Mouse (Mus musculus) megakaryocyte-erythroid progenitor cell, adult 5-6 weeks (primary cell): ENCODE measurements around the gene Xylt1. TPM values are rescaled to one million over a fixed set of nuclear protein-coding genes. Genes with fewer than 3 reads are reported as not detected.

ENCODE experiments used
- ATAC-seq: replicated peaks from 2 replicates; pipeline ENCODE4 v1.8.0; 2016; ENCODE audit warnings: mild to moderate bottlenecking, inconsistent platforms; ENCODE audit not compliant: severe bottlenecking, poor library complexity, low FRiP score, low TSS enrichment
- total RNA-seq, 2 experiments: library from RNA; stranded (forward) in 1 of 2; stranded (reverse) in 1 of 2; fragments of 200-1000, 215-1000 nt in 1 of 2; fragments of >200 nt in 1 of 2; fragmentation: Nextera tagmentation in 1 of 2; gene quantifications; 2 replicates each; pipeline ENCODE4 v1.2.3; 2014 to 2017

Xylt1 gene
- total RNA-seq, 2 experiments from 2014 or later = 13.6 to 14.5 TPM

- ATAC-seq = no peak
Measured at GRCm38 (mm10) chr7:117392863-117393569, 12.2 kb downstream of the Xylt1 start.

DNA sequence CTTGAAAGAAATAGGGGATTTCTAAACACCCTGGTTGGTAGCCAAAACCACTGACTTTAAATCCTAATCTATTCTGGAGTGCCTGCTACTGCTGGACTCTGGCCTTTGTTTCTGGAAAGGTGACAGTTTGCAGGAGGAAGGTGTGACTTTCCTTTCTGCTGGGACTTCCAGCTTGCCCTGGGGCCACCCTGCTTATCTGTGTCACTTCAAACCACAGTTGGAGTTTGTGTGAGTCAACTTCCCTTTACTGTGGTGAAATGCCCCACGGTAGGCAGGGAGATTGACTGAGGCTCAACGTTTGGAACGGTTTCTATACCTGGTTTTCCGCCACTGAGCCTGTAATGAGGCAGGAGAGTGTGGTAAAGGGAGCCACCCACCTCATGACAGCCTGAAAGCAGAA, 13.2 kb downstream of the Xylt1 start:
- peak; percentile 73 for ATAC-seq

- ATAC-seq = no peak; the same call in none of the 2 replicates
Measured at GRCm38 (mm10) chr7:117394380-117394779, 13.6 kb downstream of the Xylt1 start.

DNA sequence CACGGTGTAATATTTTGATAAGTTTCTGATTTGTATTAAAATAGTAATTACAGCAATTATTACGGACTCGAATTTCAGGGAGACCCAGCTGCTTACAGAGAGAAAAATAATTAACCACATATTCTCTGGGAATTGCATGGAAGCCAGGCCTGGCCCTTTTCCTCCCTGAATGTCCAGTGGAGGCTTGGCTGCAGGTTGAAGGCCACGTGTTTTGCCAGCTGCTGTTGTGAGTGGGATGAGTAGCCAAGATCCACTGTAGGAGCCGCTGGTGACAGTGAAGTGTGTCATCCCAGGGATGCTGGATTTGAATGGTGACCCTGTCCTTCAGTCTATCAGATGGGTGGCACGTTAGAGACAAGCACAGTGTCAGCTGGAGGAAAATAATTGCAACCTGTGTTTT, 14.7 kb downstream of the Xylt1 start:
- ATAC-seq = no peak

DNA sequence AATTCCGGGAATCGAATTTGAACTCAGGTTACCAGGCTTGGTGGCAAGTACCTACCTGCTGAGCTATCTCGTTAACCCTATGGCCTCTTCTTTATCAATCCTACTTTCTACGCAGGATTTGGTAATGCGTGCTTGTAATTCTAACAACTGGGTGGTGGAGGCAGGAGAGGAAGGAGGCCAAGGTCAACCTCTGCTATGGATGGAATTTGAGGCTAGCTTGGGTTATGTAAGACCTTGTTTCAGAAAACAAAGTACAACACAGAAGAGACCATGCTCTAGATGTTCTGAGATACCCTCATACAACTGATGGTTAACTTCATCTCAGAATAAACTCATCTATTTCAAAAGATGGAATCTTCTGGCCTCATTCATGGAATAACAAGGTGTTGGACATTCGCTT, 17.1 kb downstream of the Xylt1 start:
- ATAC-seq = no peak

GRCm38 (mm10) chr7:117399971-117400370, 19.2 kb downstream of the Xylt1 start:
- ATAC-seq = no peak

DNA sequence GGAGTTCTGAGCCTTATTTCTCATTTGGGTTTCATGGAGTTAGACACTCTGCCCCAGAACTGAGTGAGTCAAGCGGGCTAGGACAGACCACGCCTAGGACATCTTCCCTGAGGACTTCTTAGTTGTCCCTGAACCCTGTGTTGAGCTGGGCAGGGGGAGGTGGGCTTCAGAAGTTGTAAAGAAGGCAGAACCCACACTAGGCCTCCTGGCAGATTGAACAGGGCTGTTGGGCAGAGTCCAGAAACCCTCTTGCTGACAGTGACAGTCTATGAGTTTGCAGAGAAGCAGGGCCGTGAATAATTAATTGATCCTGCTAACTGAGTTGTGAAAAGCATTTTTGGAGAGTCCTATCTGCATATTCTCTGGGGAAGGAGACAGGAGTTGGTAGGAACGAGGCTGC, 20.8 kb downstream of the Xylt1 start:
- ATAC-seq = no peak

DNA sequence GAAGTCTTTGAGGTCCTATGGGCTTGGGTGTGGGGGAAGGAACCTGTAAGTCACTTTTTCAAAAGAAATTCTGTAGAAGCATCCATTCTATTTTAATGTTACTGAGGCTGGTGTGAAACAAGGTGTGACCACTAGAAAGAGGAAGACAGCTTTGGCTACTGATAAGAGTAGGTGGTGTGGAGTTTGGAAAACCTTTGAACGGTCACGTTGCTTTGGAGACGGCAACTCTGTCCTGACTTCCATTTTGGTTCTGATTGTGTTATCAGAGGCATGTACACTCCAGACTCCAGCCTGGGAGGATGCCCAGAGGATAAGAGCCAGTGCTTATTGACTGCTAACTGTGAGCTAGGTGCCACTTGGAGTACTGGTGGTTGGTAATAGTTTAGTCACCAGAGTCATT, 25.6 kb downstream of the Xylt1 start:
- ATAC-seq = peak; percentile 86

DNA sequence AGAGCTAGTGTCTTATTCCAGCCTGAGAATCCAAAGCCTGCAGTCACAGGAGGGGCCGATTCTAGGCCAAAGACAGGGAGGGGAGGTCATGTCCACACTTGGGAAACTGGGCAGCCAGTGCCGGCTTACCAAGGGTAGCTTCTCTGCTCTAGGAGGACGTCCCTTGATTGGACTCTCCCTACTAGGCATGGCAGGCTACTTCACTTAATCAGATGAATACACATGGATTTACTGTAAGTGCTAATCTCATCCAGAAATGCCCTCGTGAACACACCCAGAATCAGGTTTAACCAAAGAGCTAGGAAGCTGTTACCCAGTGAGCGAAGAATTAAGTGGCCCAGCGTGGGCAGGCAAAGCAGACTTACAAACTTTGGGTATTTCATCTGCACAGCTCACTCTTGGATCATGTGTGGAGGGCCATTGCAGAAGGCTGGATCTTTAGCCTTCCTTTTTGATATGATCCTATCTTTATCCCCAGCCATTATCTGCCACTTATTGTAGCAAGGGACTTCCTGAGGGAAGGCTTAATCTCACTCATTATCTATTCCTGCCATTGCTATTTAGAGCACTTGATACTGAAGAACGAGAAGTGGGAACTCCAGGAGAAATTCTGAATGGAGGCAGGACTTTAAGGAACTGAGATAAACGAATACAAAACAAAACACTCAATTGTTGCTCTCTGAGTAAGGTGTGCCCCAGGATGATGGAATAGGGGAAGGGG, 28.6 kb downstream of the Xylt1 start:
- peak; percentile 71 for ATAC-seq

GRCm38 (mm10) chr7:117411874-117412273, 31.1 kb downstream of the Xylt1 start:
- ATAC-seq = 0 out of 2 replicates have a peak, but pooled peaks have one; percentile 42

GRCm38 (mm10) chr7:117412405-117412804, 31.6 kb downstream of the Xylt1 start:
- ATAC-seq = no peak

GRCm38 (mm10) chr7:117414341-117415008, 33.7 kb downstream of the Xylt1 start:
- ATAC-seq = no peak

DNA sequence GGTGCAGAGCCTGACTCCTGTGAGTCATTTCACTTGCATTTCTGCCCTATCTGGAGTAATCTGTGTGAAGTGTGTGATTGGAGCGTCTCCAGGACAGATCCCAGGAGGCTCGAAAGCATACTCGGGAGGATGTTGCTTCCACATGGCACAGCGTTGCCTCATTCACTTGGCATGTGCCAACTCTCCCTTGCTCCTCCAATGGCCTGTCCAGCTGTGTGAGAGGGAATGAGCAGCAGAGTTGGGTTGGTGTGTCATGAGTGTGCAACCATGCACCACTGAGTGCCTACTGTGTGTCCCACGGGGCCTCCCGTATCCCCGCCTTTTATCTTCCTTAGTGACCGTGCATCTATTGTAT, 34.2 kb downstream of the Xylt1 start:
- ATAC-seq = no peak

DNA sequence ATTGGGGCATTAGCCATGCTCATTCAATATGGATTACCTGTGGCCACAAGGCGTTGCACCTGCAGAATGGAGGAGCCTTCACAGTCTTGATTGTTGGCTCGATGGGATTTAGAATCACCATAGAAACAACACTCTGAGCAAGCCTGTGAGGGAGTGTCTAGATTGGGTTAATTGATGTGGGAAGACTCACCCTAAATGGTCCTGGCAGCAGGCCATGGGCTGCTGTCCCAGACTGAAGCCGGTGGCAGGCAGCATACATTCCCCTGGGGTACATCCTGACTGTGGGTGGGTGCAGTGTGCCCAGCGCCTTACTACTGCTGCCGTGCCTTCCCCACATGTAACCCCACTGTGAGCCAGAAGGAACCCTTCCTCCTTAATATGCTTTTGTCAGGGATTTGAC, 38.3 kb downstream of the Xylt1 start:
- ATAC-seq = peak; percentile 61

DNA sequence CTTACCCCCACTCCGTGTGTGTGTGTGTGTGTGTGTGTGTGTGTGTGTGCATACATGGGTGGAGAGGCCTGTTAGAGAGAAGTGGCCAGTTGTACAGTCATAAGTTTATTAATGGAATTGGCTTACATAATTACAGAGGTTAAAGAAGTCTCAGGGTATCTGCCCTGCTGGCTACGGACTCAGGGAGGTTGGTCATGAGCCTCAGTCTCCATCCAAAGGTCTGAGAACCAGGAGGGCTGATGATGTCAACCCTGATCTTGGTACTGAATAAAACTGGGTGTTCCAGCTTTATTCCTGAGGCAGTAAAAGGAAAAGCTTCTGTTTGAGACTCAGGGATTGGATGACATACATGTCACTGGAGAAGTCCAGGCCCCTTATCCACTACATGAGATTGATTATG, 39.1 kb downstream of the Xylt1 start:
- ATAC-seq = no peak

DNA sequence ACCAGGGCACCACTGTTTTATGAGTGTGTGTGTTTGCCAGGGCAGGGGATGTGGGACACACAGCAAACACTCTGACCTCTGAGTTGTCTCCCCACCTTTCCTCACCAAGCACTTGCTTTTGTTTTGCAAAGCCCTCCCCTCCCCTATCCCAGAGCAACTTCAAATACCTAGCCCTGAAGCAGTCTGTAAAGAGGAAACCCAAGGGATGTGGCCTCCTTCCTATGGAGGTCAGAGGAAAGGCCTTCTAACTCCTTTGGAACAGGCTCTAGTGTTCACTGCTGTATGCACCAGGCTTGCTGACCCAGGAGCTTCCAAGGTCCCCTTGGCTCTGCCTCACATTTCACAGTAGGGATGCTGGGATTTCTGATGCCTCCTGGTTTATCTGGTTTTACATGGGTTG, 39.5 kb downstream of the Xylt1 start:
- no peak for ATAC-seq

DNA sequence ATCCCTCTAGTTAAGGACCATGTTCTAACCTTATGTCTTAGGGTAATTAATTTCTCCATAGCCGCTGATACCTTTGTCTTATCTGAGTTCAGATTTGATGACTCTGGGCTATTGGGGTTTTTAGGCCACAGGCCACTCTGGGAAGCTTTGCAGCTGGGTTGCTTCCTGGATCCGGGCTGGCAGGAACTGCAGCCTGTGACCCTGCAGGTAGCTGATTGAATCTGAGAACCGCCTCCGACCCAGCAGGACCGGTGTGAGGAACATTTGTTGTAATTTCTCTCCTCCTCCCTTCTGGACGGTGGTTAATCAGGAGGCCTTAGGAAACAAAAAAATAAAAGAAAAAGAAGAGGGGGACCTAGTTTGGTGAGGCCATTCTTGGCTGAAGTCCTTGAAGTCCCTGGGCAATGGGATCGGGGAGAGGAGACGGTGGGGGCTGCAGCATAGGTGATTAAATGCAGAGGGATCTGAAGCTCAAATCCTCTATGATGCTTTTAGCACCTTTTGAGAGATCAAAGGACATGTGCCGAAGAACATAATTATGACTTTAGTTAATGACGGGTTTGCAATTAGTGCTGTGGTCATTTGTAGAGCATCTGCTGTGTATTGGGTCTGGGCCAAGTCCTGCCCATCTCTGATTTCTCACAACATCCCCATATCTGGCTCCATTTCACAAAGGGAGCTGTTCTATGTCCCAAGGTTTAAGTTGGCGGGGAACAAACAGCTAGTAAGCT, 40.2 kb downstream of the Xylt1 start:
- ATAC-seq = no peak

GRCm38 (mm10) chr7:117424841-117425240, 44.1 kb downstream of the Xylt1 start:
- ATAC-seq = no peak

GRCm38 (mm10) chr7:117426366-117426765, 45.6 kb downstream of the Xylt1 start:
- ATAC-seq = no peak

DNA sequence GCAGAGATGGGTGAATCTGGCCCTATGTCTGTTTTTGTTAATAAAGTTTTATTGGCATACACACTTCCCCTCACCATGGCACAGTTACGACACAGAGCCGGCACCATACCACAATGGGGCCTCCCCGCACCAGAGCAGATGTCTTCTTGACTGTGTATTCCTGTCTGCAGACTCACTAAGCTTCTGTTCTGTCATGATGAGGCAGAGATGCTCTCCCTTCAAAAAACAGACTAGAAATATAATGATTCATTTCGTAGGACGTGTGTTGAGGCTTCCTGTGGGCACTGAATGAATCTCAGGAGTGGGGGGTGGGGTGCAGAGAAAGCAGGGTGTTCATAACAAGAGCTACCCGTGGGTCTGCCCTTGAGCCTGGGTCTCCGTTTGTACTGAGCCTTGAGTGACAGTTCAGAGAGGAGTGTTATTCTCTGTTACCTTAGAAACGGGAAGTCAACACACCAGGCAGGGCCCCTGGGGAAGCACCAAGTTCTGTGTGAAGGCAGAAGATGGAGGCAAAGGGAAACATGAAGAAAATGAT, 48.0 kb downstream of the Xylt1 start:
- peak; percentile 38 for ATAC-seq
